Mouse (Mus musculus): ENCODE data around the gene Klhl8. TPM values are rescaled to one million over a fixed set of nuclear protein-coding genes. Genes with fewer than 3 reads are reported as not detected.
A peak's percentile ranks its signal among the peaks of the same experiment; 100 is the strongest.
"Not testable (repeated sequence)": the region's sequence is repeated elsewhere in the genome, so short reads cannot be mapped to it uniquely, and the experiment has no call there.

Gene Klhl8
- 10 to 100 TPM; 10.2 to 11.1 TPM for total RNA-seq (2021)
- long read RNA-seq, experiment 1, transcript Klhl8-201 (10 exons, 3,193 nt) = major isoform, 13 of 26 reads
- long read RNA-seq, experiment 1, partial matches to known transcripts = 1 of 26 reads
- long read RNA-seq, experiment 1, other reads (novel, unspliced or antisense) = 12 of 26 reads
- long read RNA-seq, experiment 2, partial matches to known transcripts = 0 of 6 reads
- long read RNA-seq, experiment 2, other reads (novel, unspliced or antisense) = 5 of 6 reads

DNA sequence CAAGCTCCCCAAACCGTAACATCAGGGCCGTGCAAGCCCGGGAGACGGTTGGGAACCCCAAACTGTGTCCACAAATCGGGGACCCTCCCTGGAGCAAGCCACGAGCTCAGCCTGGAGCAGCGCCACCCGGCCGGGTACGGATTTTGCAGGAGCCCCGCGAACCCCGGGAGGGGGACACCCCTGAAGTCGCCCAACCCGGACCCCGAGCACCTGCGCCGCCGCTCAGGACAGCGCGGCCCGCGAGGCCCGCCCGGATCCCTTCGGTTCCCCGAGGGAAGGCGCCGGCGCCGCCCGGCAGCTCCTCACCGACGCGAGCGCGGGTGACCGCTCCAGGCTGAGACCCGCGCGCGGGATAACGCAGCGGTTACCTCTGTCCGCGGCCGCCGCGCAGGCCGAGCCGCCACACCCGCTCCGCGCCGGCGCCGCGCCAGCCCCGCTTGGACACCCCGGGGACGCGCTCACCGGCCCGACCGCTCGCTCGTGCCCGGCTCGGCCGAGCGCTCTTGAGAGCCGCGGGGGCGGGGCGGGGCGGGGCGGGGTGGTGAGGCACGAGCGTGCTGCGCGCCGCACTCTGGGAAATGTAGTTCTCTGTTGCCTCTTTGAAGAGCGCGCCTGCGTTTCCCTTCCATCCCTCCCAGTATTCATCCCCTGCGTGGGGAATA lies at the start of gene Klhl8:
Gene Klhl8, minus strand, starts transcription at position 512 of the 662 bp plus-strand sequence.
- DNase-seq = peak; percentile 87 to 92

DNA sequence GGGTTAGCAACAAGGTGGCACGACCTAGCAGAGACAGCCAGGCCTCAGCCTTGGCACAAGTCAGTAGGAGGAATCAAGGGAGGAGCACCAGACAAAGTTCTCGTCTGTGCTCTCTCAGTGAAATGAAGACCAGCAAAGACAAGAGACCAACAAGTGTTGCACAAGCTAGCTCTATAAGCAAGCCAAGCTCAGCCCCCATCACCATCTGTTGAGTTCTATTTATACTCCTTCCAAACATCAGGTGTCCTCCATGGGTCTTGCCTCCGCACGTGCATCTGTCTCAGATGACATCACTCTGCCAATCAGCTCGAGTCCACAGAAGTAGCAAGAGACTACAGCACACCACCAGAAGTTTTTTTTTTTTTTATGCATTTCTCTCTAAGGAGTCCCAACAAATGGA lies 43.6 kb upstream of the Klhl8 start:
- DNase-seq = no peak

DNA sequence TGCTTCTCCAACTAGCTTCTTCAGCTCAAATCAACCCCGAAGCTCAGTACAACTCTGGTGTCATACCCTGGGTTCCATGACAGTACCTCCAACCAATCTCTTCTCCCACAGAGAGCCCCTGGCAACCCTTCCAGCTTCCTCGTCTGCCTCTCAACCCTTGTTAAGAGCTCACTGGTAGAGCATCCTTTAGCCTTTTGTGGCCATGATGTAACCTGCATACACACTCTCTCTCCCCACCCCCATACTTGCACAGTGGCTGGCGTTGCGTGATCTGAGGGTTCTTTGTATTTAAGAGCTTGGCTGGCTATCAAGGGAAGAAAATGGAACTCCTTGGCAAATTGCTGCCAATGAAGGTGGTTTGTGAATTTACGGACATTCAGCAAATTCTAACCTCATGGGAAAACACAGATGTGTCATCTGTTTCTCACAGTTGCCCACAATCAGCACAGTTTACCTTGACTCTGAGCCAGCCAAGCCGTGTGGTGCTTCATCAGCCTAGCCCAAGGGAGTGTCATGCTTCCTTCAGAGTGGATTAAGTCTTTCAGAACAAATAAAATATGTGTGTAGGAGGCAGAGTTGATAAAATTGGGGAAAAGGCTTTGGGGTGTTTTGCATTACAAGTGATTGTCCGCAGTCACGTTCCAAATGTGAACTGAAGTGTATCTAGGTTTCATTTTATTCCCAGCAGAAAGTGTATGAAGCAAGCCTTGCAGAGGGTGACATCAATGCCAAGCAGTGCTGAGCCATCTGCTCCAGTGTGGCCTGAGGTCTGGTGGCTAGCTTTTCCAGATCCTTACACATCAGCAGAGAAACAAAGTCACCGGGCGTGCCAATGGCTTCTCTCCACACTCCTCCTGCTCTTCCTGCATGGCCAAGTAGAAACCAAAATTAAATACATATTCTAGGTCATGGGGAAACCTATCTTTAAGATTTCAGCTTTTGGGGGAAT lies 42.4 kb upstream of the Klhl8 start:
- no peak for DNase-seq

DNA sequence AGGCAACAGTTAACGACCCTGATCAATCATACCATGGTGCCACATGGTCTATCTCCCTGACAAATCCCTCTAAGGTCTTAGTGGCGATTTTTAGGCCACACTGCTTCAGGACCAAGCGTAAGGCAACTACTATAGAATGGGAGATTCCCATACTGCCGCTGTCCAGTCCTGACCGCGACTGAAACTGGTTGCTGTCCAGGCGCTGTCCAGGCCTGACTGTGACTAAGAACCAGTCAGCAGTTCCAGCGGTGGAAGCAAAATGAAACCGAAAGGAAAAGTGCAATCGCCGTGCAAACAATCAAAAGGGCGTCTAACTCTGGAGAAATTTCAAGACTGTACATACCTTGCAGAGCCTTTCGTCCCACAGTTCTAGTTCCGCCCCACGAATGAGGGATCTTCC lies 39.1 kb upstream of the Klhl8 start:
- not testable (repeated sequence) for DNase-seq

DNA sequence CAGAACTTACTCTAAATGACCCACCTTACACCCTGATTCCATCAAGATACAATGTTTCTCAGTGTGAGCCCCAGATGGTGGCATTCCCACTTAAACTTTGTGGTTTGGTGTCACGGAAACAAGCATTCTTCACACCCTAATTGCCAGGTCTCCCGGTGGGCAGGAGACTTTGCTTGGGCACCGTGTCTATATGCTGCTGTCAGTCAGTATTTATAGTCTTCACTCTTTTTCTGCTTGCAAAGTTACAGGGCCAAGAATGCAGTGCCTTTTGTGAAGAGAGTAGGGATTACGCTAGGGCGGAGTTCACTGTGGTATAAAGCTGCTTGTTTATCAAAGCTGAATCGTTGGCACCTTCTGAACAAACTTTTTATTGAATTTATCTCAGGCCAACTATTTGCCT lies 32.1 kb upstream of the Klhl8 start:
- no peak for DNase-seq

DNA sequence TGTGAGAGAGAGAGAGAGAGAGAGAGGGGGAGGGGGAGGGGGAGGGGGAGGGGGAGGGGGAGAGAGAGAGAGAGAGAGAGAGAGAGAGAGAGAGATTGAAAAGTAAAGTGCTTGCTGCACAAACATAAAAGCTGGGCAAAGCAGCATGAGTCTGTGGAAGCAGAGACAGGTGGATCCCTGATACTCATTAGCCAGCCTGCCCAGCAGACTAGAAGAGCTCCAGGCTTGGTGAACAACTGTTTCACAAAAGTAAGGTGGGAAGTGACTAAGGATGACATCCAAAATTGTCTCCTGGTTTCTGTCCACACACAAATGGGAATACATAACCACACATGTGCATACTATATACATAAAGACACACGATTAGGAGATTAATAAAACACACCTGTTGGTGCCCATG lies 28.8 kb upstream of the Klhl8 start:
- DNase-seq = no peak

DNA sequence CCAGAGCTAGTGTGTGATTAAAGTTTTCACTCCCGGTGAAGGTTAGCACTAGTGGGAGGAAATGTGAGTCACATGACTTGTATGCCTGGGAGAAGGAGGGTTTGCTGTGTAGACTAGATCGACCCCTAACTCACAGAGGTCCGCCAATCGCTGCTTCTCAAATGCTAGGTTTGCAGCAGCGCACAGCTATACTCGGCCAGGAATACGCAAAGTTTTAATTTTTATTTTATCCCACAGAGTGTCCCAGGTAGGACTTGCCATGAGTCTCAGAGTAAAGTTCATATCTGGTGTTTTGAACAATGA lies 28.2 kb upstream of the Klhl8 start:
- DNase-seq = no peak

DNA sequence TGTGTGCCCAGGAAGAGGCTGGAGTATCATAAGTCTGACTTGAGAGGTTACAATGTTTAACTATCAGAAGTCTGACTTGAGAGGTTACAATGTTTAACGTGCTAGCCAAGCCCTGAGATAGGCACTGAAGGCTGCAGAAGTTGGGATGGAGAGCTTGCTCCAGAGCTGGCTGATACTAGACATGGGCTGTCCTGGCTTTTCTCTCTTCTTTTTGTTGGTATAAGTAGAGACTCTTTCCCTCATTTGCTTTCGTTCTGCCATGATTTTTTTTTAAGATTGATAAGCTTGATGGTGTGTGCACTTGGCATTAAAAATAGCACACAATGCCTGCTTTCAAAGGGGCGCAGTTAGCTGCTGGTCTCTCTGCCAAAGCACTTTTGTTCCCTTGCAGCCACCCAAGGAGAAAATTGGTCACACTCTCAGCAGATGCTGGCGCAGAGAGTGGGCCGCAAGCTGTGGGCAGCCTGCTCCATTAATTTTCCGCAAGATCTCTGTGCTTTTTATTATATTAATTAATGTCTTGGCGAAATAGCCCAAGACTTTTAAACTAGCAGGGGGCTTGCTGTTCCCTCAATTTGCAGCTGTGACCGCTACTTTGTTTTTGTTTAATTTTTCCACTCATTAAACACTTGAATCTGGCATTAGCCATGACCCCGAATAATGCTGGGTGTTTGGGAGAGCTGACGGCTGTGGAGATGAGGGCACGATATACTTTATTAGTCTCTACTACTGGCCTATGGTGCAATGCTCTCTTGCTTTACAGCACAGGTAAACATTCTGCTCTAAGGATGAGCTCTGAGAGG lies 27.7 kb upstream of the Klhl8 start:
- DNase-seq = no peak

DNA sequence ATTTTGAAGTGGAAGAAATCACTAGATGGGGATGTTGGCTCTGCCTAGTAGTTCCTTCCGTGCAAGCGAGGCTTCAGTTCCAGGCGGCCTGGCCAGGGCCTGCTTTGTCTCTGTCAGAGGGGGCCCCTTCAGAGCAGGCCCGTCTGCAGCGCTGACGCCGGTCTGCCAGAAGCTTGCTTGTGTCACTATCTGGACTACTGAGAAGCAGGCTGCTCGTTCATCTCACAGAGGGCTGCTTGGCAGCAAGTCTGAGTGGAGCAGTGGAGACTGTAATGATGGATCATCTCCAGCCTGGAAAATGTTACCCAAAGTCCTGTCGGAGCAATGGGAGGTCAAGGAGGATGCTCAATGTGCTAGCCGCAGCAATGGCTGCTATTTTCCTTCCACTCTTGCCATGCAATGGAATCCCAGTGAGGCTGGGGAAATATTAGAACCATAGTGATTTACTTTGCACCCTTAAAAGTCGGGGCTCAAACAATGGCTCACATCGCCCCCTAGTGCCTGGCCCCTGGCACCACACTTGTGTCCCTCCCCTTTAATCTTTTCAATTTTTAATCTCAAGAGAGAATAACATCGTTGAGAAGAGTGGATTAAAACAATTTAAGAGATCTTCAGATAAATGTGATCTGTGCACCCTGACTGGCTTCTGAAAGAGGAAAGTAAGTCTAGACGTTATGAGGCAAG lies 26.0 kb upstream of the Klhl8 start:
- DNase-seq = peak; percentile 13 to 47

DNA sequence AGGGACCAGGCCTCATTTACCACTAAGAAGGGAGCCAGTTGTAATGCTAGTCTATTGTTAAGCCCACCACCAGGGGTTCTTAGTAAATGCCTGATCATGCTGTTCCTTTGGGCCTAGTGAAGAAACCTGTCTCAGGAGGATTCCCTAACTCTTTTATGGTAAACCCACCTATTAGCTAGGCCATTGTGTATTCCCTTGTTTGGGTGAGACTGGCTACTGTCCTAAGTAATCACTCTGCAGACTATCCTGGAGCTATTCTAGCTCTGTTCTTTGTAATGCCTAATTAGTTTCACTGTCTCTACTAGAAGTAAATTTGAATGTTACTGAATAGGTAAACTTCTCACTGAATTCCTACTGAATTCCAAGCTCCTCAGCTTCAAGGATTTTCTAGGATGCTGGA lies 20.9 kb upstream of the Klhl8 start:
- DNase-seq = not testable (repeated sequence)

DNA sequence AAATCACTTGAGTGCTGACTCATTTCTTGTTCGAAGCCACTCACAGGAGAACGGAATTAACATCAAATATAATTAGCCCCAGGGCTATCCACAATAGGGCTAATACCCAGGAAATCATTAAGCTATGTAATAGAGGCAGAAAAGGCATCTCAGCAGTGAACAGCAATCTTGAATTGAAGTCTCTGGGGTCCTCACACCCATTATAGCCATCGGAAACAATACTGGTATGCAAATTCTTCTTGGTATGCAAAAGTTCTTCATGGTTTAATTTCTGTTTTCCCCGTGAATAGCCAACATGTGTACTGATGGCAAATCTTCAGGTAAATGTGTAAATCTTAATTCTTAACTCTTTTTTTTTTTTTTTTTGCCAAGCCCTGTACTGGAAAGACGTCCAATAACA lies 19.5 kb upstream of the Klhl8 start:
- DNase-seq = no peak

DNA sequence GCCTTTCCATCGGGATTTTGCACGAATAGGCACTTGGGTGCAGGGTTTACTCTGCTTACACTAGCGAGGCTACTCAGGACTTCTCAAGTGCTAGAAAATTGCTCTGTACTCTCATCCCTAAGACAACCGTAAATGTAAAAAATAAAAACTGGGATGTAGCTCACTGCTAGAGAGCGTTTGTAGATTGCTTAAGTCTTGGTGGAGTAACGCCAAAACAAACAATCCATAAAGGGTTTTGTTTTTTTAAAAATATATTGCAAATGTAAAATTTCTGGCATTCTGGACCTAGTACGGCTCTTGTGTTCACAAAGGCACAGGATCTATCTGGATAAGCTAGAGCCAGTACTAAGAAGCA lies 17.1 kb upstream of the Klhl8 start:
- no peak for DNase-seq

DNA sequence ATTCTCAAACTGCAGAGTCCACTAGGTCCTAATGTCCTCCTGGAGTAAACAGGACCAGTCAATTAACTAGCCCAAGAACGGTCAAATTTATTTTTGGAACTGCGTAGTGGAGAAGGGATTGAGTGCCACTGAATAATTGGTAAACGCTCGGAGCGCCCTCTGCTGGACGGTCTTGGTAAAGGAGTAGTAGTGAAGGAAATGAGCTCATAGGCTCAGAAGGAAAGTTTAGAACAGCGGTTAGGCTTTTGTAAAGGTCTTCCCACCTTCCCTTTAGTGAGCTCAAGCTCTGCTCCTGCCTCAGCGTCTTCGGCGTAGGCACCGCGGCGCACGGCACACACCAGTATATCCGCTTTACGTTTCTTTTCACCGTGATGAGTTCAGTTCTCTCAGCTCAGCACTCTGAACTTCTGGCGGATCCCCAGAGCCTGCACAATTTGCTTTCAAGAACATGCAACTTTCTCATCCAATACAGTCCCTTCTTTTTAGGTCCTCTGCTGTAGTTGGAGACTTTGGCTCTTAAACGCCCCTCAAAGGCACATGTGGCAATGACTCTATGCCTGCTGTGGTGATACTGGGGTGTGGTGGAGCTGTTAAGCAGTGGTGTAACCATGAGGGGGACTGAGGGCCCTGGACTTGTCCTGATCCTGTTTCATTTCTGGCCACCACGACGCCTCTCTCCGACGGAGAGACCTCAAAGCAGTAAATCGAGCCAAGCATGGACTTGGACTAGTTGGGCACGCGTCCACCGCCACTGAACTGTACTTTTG lies 16.6 kb upstream of the Klhl8 start:
- DNase-seq = peak; percentile 89 to 99

DNA sequence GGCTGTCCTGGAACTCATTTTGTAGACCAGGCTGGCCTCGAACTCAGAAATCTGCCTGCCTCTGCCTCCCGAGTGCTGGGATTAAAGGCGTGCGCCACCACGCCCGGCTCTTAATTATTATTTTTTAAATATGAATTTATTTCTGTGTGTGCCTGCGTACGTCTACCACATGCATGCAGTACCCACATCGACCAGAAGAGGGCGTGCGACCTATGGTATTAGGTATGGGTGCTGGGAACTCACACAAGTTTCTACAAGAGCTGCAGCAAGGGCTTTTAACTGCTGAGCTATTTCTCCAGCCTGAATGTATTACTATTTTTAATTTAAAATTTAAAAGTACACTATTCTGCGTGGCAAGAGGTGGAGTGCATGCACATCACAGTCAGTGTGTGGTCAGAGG lies 15.3 kb upstream of the Klhl8 start:
- no peak for DNase-seq

DNA sequence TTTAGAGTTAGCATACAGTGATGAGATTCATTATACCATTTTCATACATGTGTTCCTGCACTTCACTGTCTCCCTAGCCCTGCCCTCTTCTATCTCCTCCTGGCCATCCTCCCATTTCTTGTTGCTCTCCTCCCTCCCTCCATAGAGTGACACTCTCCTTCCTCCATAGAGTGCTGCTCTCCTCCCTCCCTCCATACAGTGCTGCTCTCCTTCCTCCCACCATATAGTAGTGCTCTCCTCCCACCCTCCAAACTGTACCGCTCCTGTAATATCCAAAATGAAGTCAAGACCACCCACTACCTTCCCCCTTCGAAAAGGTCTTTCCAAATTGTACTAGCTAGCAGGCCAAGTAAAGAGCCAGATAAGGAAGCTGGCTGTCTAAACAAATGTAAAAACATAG lies 12.7 kb upstream of the Klhl8 start:
- DNase-seq = no peak

DNA sequence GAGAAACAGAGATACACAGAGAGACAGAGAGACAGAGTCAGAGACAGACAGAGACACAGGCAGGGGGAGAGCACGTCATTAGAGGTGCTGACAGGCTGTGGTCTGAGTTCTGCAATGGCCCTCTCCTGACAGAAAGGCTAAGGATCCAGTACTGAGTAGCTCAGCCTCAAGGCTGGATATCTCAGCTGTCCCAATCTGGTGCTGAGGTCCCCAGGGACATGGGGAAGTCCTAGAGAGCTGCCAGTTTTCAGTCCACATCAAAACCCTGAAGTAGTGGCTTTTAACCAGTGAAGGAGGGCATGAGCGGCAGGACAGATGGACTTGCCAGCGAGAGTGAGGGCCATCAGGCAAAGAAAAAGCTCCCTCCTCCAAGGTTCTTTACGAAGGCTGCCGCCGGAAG lies 12.0 kb upstream of the Klhl8 start:
- DNase-seq = peak in 1 of 2 experiments; percentile 33

DNA sequence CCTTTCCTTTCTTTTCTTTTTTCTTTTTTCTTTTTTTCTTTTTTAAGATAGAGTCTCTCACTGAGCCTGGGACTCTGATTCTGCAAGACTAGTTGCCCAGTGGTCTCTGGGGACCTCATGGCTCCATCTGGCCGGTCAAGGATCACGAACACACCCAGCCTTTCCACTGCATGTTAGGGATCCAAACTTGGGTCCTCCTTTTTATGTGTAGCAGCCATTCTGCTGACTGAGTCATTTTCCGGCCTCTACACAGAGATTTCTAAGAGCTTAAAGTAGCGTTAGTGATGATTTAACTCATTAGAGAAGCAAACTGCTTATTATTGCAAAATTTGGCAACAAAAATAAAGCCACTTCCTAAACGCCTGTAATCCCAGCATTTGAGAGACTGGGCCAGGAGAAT lies 11.4 kb upstream of the Klhl8 start:
- peak in 1 of 2 experiments; percentile 48 for DNase-seq

DNA sequence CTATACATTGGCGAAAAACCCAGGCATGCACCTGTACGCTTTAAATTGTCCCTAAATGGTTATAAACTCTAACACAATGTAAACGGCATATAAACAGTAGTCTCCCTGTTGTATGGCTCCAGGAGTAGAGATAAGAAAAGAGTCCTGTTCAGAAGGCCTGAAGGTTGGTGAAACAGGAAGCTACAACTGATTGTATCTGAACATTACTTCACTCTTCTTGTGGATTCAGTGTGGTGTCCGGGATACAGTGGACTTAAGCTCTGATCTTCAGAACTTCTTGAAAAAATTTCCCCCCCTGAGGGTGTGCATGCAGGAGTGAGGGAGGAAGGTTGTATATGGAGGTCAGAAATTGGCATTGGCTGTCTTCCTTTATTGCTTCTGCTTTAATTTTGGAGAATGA lies 8.4 kb upstream of the Klhl8 start:
- DNase-seq = no peak

DNA sequence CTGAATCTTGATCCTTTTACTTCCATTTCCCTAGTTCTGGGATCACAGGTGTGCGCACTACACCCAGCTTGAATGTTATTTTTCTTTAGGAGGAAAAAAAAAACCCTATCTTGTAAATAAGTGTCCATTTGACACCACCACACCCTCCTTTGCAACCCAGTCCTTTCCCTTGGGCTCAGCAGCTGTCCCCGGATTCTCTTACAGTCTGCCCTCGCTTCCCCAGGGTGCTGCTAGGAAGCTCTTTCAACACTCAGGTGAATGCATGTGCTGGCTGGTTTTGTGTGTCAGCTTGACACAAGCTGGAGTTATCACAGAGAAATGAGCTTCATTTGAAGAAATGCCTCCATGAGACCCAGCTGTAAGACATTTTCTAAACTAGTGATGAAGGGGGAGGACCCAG lies 7.2 kb upstream of the Klhl8 start:
- DNase-seq = no peak

DNA sequence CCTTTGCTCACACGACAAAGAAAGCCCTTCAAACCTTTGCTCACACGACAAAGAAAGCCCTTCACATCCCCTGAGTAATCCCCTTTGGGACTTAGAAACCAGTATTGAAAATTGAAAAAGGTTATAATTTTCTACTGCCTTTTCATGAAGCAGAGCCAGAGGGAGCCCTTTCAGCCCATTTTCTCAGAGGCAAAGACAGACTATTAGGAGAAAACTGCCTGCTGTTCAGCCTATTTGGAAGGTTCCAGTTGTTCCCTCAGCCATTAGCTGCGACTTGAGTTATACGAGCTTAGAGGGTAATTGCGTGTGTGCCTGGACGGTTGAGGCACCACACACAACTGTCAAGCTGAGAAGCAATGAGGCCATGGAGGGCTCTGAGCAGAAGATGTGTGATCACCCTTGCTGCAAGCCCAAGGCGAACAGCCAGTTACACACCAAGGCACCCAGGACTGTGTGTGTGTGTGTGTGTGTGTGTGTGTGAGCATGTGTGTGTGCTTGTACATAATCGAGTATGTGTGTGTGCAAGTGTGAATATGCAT lies 6.4 kb upstream of the Klhl8 start:
- no peak for DNase-seq

All from heart, adult 18-20 months (tissue).